Mouse (Mus musculus) embryo, embryonic 10 days (tissue): Measurements from ENCODE around the gene Vmn2r44.
"Not testable (repeated sequence)": the region's sequence is repeated elsewhere in the genome, so short reads cannot be mapped to it uniquely, and the experiment has no call there.

ENCODE experiments used
- DNase-seq: peaks from one replicate; pipeline ENCODE4 v3.0.0-alpha.2; 2015; ENCODE audit warnings: low spot score

Vmn2r44 gene

DNA sequence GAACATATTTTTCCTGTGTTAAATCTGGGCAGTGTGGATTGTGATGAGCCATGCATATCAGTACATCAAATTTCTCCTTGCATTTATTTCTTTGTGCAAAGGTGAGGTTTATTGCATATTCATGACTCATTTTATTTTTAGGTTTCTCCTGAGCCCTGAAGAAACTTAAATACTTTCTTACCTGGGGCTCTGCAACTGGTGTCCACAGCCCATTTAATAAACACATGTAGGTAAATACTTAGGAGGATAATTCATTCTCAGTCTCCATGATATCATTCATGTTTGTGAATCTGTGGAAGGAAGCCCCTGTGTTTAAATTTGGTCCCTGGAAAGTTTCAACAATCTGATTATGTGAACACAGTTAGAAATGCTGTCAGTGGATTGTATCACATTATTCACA is at the start of gene Vmn2r44:
Gene Vmn2r44 (minus strand): TSS at position 101 of the 400 bp plus-strand sequence.
- not testable (repeated sequence) for DNase-seq

DNA sequence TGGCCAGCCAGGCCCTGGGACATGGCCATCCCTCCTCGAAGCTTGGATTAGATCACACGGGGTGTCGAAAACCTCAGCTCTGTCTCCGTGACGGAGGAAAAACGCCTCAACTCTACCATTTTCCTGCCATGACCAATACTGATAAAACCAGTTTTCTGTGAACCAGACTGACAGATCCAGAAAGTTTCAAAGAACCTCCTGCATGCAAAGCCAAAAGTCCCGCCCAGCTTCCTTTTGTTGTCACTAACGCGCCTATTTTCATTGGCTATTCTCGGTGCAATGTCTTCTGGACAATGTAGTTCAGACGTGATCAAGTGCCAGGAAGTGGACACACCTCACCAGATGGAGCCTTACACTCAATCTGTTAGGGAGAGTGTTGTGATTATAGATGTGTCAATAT is 25.3 kb downstream of the Vmn2r44 start:
- DNase-seq = not testable (repeated sequence)
